Mouse (Mus musculus): ENCODE data around the gene Upf2. TPM values are rescaled to one million over a fixed set of nuclear protein-coding genes. Genes with fewer than 3 reads are reported as not detected.
"Not testable (repeated sequence)": the region's sequence is repeated elsewhere in the genome, so short reads cannot be mapped to it uniquely, and the experiment has no call there.

Gene Upf2
- polyA plus RNA-seq, 1 experiment = 4.5 TPM

GRCm38 (mm10) chr2:5977532-5977931 is 26.3 kb downstream of the Upf2 start:
- WGBS = 90% methylated on average over 4 of the region's 4 CpGs
- DNase-seq = no peak
- H3K4me3 ChIP-seq (replicated peaks; ENCODE audit: extremely low read depth, low read depth, low read length) = no peak overlapping the region
- H3K4me1 ChIP-seq (ENCODE audit: control insufficient read depth, insufficient read depth, low read length) = no peaks in the 10 kb centered on the region
- TF ChIP-seq CTCF (IDR thresholded peaks at IDR 0.05; ENCODE audit: insufficient read depth, low read length) = no peak
- TF ChIP-seq POLR2A (IDR thresholded peaks at IDR 0.05; ENCODE audit: borderline replicate concordance, extremely low read depth, low read depth, low read length) = no peak

GRCm38 (mm10) chr2:5995538-5995937 is 44.3 kb downstream of the Upf2 start:
- no peak for TF ChIP-seq CTCF (IDR thresholded peaks at IDR 0.05; ENCODE audit: insufficient read depth, low read length)
- no peak for TF ChIP-seq POLR2A (IDR thresholded peaks at IDR 0.05; ENCODE audit: borderline replicate concordance, extremely low read depth, low read depth, low read length)
- WGBS = 17% methylated on average over 5 of the region's 5 CpGs
- Histone ChIP-seq H3K4me3 (replicated peaks; ENCODE audit: extremely low read depth, low read depth, low read length) (no peak overlapping the region), H3K4me1 (ENCODE audit: control insufficient read depth, insufficient read depth, low read length) (peaks cover 3% of the 10 kb centered on the region; the same call in 1 of the 2 replicates)
- DNase-seq = peak; percentile 18

- no peak overlapping the region for H3K4me3 ChIP-seq (replicated peaks; ENCODE audit: extremely low read depth, low read depth, low read length)
- no peak for TF ChIP-seq POLR2A (IDR thresholded peaks at IDR 0.05; ENCODE audit: borderline replicate concordance, extremely low read depth, low read depth, low read length)
- TF ChIP-seq CTCF (IDR thresholded peaks at IDR 0.05; ENCODE audit: insufficient read depth, low read length) = no peak
- 81% methylated on average over 3 of the region's 3 CpGs for WGBS
- no peak for DNase-seq
- H3K4me1 ChIP-seq (ENCODE audit: control insufficient read depth, insufficient read depth, low read length) = no peaks in the 10 kb centered on the region
Measured at GRCm38 (mm10) chr2:6003949-6004348, 52.7 kb downstream of the Upf2 start.

GRCm38 (mm10) chr2:6014532-6014931 is 63.3 kb downstream of the Upf2 start:
- no peak for TF ChIP-seq POLR2A (IDR thresholded peaks at IDR 0.05; ENCODE audit: borderline replicate concordance, extremely low read depth, low read depth, low read length)
- TF ChIP-seq CTCF (IDR thresholded peaks at IDR 0.05; ENCODE audit: insufficient read depth, low read length) = no peak
- Histone ChIP-seq H3K4me1 (ENCODE audit: control insufficient read depth, insufficient read depth, low read length) (no peaks in the 10 kb centered on the region), H3K4me3 (replicated peaks; ENCODE audit: extremely low read depth, low read depth, low read length) (no peak overlapping the region)
- DNase-seq = no peak
- WGBS = 73% methylated on average over 5 of the region's 5 CpGs

GRCm38 (mm10) chr2:6015182-6015581 is 63.9 kb downstream of the Upf2 start:
- H3K4me1 ChIP-seq (ENCODE audit: control insufficient read depth, insufficient read depth, low read length); DNase-seq; H3K4me3 ChIP-seq (replicated peaks; ENCODE audit: extremely low read depth, low read depth, low read length): not testable (repeated sequence)
- WGBS = 33% methylated on average over 6 of the region's 6 CpGs

GRCm38 (mm10) chr2:6020570-6020969 is 69.3 kb downstream of the Upf2 start:
- DNase-seq = no peak
- no peak for TF ChIP-seq POLR2A (IDR thresholded peaks at IDR 0.05; ENCODE audit: borderline replicate concordance, extremely low read depth, low read depth, low read length)
- no peak for TF ChIP-seq CTCF (IDR thresholded peaks at IDR 0.05; ENCODE audit: insufficient read depth, low read length)
- no peaks in the 10 kb centered on the region for H3K4me1 ChIP-seq (ENCODE audit: control insufficient read depth, insufficient read depth, low read length)

GRCm38 (mm10) chr2:6042644-6043043 is 91.4 kb downstream of the Upf2 start:
- Histone ChIP-seq H3K4me3 (replicated peaks; ENCODE audit: extremely low read depth, low read depth, low read length) (no peak overlapping the region), H3K4me1 (ENCODE audit: control insufficient read depth, insufficient read depth, low read length) (no peaks in the 10 kb centered on the region)
- TF ChIP-seq CTCF (IDR thresholded peaks at IDR 0.05; ENCODE audit: insufficient read depth, low read length) = no peak
- TF ChIP-seq POLR2A (IDR thresholded peaks at IDR 0.05; ENCODE audit: borderline replicate concordance, extremely low read depth, low read depth, low read length) = no peak
- DNase-seq = no peak
- WGBS = 92% methylated on average over 1 of the region's 1 CpGs

More at GRCm38 (mm10) chr2:6020570-6020969, 69.3 kb downstream of the Upf2 start:
- no peak overlapping the region for H3K4me3 ChIP-seq (replicated peaks; ENCODE audit: extremely low read depth, low read depth, low read length)

GRCm38 (mm10) chr2:6046796-6047195 is 95.5 kb downstream of the Upf2 start:
- 86% methylated on average over 7 of the region's 7 CpGs for WGBS
- TF ChIP-seq POLR2A (IDR thresholded peaks at IDR 0.05; ENCODE audit: borderline replicate concordance, extremely low read depth, low read depth, low read length) = no peak
- no peak for TF ChIP-seq CTCF (IDR thresholded peaks at IDR 0.05; ENCODE audit: insufficient read depth, low read length)
- no peak for DNase-seq

GRCm38 (mm10) chr2:6048570-6048969 is 97.3 kb downstream of the Upf2 start:
- no peak for DNase-seq
- no peak overlapping the region for H3K4me3 ChIP-seq (replicated peaks; ENCODE audit: extremely low read depth, low read depth, low read length)
- no peaks in the 10 kb centered on the region for H3K4me1 ChIP-seq (ENCODE audit: control insufficient read depth, insufficient read depth, low read length)
- no peak for TF ChIP-seq POLR2A (IDR thresholded peaks at IDR 0.05; ENCODE audit: borderline replicate concordance, extremely low read depth, low read depth, low read length)
- WGBS = 63% methylated on average over 4 of the region's 4 CpGs

More at GRCm38 (mm10) chr2:6046796-6047195, 95.5 kb downstream of the Upf2 start:
- Histone ChIP-seq H3K4me1 (ENCODE audit: control insufficient read depth, insufficient read depth, low read length) (no peaks in the 10 kb centered on the region), H3K4me3 (replicated peaks; ENCODE audit: extremely low read depth, low read depth, low read length) (no peak overlapping the region)

- H3K4me1 ChIP-seq (ENCODE audit: control insufficient read depth, insufficient read depth, low read length) = no peaks in the 10 kb centered on the region
- 71% methylated on average over 3 of the region's 3 CpGs for WGBS
- no peak overlapping the region for H3K4me3 ChIP-seq (replicated peaks; ENCODE audit: extremely low read depth, low read depth, low read length)
- no peak for TF ChIP-seq POLR2A (IDR thresholded peaks at IDR 0.05; ENCODE audit: borderline replicate concordance, extremely low read depth, low read depth, low read length)
- TF ChIP-seq CTCF (IDR thresholded peaks at IDR 0.05; ENCODE audit: insufficient read depth, low read length) = no peak
- no peak for DNase-seq
Measured at GRCm38 (mm10) chr2:6049018-6049417, 97.7 kb downstream of the Upf2 start.

GRCm38 (mm10) chr2:6055466-6055865 is 104.2 kb downstream of the Upf2 start:
- 94% methylated on average over 11 of the region's 11 CpGs for WGBS

More at GRCm38 (mm10) chr2:6055466-6055865, 104.2 kb downstream of the Upf2 start:
- Histone ChIP-seq H3K4me3 (replicated peaks; ENCODE audit: extremely low read depth, low read depth, low read length) (no peak overlapping the region), H3K4me1 (ENCODE audit: control insufficient read depth, insufficient read depth, low read length) (no peaks in the 10 kb centered on the region)
- TF ChIP-seq CTCF (IDR thresholded peaks at IDR 0.05; ENCODE audit: insufficient read depth, low read length) (no peak), POLR2A (IDR thresholded peaks at IDR 0.05; ENCODE audit: borderline replicate concordance, extremely low read depth, low read depth, low read length) (no peak)
- DNase-seq = no peak

Data from lung, adult 2 months (tissue).